Mouse (Mus musculus) gastrocnemius, adult 18-20 months (tissue): Measurements from ENCODE around the gene Qprt. TPM values are rescaled to one million over a fixed set of nuclear protein-coding genes. Genes with fewer than 3 reads are reported as not detected.
A peak's percentile ranks its signal among the peaks of the same experiment; 100 is the strongest.
"Not testable (repeated sequence)": the region's sequence is repeated elsewhere in the genome, so short reads cannot be mapped to it uniquely, and the experiment has no call there.

Source experiments
- DNase-seq: peaks from one replicate; pipeline ENCODE4 v3.0.0; 2021; ENCODE audit warnings: low spot score
- total RNA-seq, 2 experiments: library from RNA; stranded (reverse); gene quantifications; 2 replicates each; pipeline ENCODE4 v1.2.3; 2021

Qprt gene
- total RNA-seq, 2 experiments from 2014 or later, result 0.37 to 0.55 TPM

- DNase-seq, result no peak
These were observed 23.1 kb downstream of the Qprt start for GRCm38 (mm10) chr7:127098950-127099349.

- no peak for DNase-seq
These were observed 23.5 kb downstream of the Qprt start for GRCm38 (mm10) chr7:127098521-127098920.

- no peak for DNase-seq
These were observed 25.6 kb downstream of the Qprt start for GRCm38 (mm10) chr7:127096456-127096855.

GRCm38 (mm10) chr7:127093914-127094313 lies 28.1 kb downstream of the Qprt start:
- no peak for DNase-seq

- DNase-seq, result peak; percentile 34
These were observed 30.7 kb downstream of the Qprt start, which contains the start of gene AI467606 for GRCm38 (mm10) chr7:127091114-127091896. TSS of gene AI467606 (plus strand) at chr7:127091359.

GRCm38 (mm10) chr7:127090154-127091113 lies 31.6 kb downstream of the Qprt start:
- DNase-seq, result no peak

- no peak for DNase-seq
These were observed 32.9 kb downstream of the Qprt start for GRCm38 (mm10) chr7:127088901-127089845.

- DNase-seq, result no peak
These were observed 33.9 kb downstream of the Qprt start for GRCm38 (mm10) chr7:127088083-127088482.

GRCm38 (mm10) chr7:127087278-127088010 lies 34.6 kb downstream of the Qprt start, which contains the start of gene Zg16:
TSS of gene Zg16 (minus strand) at chr7:127087328.
- not testable (repeated sequence) for DNase-seq

- not testable (repeated sequence) for DNase-seq
These were observed 36.3 kb downstream of the Qprt start for GRCm38 (mm10) chr7:127085751-127086150.

- DNase-seq, result no peak
These were observed 37.2 kb downstream of the Qprt start for GRCm38 (mm10) chr7:127084794-127085193.

GRCm38 (mm10) chr7:127083689-127084088 lies 38.3 kb downstream of the Qprt start:
- no peak for DNase-seq

- DNase-seq, result no peak
These were observed 39.0 kb downstream of the Qprt start for GRCm38 (mm10) chr7:127082995-127083394.

GRCm38 (mm10) chr7:127082271-127082670 lies 39.8 kb downstream of the Qprt start:
- no peak for DNase-seq

GRCm38 (mm10) chr7:127080045-127080444 lies 42.0 kb downstream of the Qprt start:
- DNase-seq, result no peak

- no peak for DNase-seq
These were observed 44.3 kb downstream of the Qprt start for GRCm38 (mm10) chr7:127077692-127078091.

GRCm38 (mm10) chr7:127076188-127076587 lies 45.8 kb downstream of the Qprt start:
- DNase-seq, result no peak

- no peak for DNase-seq
These were observed 48.8 kb downstream of the Qprt start for GRCm38 (mm10) chr7:127073221-127073620.

GRCm38 (mm10) chr7:127070871-127071413 lies 51.1 kb downstream of the Qprt start:
- DNase-seq, result no peak

- no peak for DNase-seq
These were observed 55.7 kb downstream of the Qprt start for GRCm38 (mm10) chr7:127066317-127066716.
